Mouse (Mus musculus): ENCODE results near the gene Ccnd1.
"Not testable (repeated sequence)": the region's sequence is repeated elsewhere in the genome, so short reads cannot be mapped to it uniquely, and the experiment has no call there.

Ccnd1 gene

GRCm38 (mm10) chr7:144912897-144913296, 26.8 kb downstream of the Ccnd1 start:
- DNase-seq (ENCODE audit: inconsistent age in 2 of 2, low spot score in 1 of 2) = no peak

GRCm38 (mm10) chr7:144911121-144911520, 28.6 kb downstream of the Ccnd1 start:
- DNase-seq (ENCODE audit: inconsistent age in 2 of 2, low spot score in 1 of 2) = no peak

GRCm38 (mm10) chr7:144908705-144909104, 31.0 kb downstream of the Ccnd1 start:
- DNase-seq (ENCODE audit: inconsistent age in 2 of 2, low spot score in 1 of 2) = no peak

GRCm38 (mm10) chr7:144907793-144908192, 31.9 kb downstream of the Ccnd1 start:
- peak in 1 of 2 experiments; percentile 31 for DNase-seq (ENCODE audit: inconsistent age in 2 of 2, low spot score in 1 of 2)

- peak in 1 of 2 experiments; percentile 74 for DNase-seq (ENCODE audit: inconsistent age in 2 of 2, low spot score in 1 of 2)
Observed at GRCm38 (mm10) chr7:144906708-144907397, 32.9 kb downstream of the Ccnd1 start.

- DNase-seq (ENCODE audit: inconsistent age in 2 of 2, low spot score in 1 of 2) = not testable (repeated sequence)
Observed at GRCm38 (mm10) chr7:144905514-144905913, 34.2 kb downstream of the Ccnd1 start.

DNA sequence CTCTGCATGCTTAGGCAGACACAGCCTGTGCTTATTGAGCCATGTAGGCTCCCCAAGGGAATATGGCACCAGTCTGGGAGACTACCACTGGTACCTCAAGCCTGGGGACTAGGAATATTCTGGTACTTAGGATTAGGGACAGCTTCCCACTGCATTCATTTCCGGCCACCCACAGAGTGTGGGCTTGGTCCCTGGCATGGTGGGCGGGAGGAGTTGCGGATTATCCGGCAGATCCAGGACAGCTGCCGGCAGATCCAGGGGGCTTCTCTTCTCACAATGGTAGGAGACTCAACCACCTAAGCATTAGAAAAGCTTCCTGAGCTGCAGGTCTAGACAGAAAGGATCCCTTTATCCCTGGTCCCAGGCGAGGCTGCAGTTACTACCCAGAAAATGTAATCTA, 41.2 kb downstream of the Ccnd1 start:
- no peak for DNase-seq (ENCODE audit: inconsistent age in 2 of 2, low spot score in 1 of 2)

DNA sequence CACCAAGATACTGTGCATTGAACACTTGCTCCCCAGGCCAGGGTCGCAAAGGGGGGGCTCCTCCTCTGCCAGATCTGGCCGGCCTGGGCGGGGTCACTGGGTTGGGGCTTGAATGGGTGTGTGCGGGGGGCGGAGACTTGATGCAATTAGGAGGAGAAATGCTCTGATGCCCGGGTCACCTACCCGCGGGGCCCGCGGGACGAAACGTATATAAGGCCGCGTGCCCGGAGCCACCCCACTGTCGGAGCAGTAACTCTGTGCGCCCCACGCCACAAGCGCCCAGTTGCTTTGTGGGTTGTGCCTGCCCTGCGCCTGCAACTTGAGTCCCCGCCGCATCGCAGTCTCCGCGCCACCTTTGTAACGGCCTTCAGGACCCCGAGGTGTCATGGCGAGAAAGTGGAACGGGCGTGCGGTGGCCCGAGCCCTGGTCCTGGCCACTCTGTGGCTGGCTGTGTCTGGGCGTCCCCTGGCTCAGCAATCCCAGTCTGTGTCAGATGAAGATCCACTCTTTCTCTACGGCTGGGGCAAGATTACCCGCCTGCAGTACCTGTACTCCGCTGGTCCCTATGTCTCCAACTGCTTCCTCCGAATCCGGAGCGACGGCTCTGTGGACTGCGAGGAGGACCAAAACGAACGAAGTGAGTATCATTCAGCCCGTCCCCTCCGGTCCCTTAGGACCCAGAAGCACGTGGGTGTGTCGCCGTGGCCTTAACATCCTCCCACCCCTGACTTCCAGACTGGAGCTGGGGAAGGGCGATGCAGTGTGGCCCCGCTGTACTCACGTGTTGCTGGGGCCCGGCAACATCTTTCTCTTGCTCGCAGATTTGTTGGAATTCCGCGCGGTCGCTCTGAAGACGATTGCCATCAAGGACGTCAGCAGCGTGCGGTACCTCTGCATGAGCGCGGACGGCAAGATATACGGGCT, 43.2 kb downstream of the Ccnd1 start, which contains the start of gene Fgf15:
Fgf15 (plus strand) TSS at position 238 of the 925 bp plus-strand sequence.
- DNase-seq (ENCODE audit: inconsistent age in 2 of 2, low spot score in 1 of 2) = peak in 1 of 2 experiments; percentile 51

GRCm38 (mm10) chr7:144895305-144896111, 44.2 kb downstream of the Ccnd1 start:
- peak; percentile 77 to 92 for DNase-seq (ENCODE audit: inconsistent age in 2 of 2, low spot score in 1 of 2)

DNA sequence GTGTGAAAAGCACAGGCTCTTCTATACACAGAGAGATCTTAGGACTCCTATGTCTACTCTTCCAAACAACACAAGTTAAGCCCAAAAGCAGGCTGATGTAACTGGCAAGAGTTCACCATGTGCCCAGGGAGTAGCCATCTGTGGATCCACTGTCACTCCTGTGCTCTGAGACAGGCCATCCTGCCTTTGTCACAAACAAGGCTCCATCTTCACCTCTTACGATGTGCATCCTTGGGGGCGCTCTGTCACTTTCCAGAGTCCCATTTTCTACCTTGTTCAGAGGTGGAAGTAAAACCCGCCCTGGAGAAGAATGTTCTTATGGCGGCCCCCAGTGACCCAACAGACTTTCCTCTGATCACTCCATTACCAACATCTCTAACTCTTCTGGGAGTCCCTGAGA, 45.0 kb downstream of the Ccnd1 start:
- peak in 1 of 2 experiments; percentile 41 for DNase-seq (ENCODE audit: inconsistent age in 2 of 2, low spot score in 1 of 2)

- peak in 1 of 2 experiments; percentile 77 for DNase-seq (ENCODE audit: inconsistent age in 2 of 2, low spot score in 1 of 2)
Observed at GRCm38 (mm10) chr7:144894191-144894590, 45.5 kb downstream of the Ccnd1 start.

GRCm38 (mm10) chr7:144892322-144892721, 47.4 kb downstream of the Ccnd1 start:
- no peak for DNase-seq (ENCODE audit: inconsistent age in 2 of 2, low spot score in 1 of 2)

DNA sequence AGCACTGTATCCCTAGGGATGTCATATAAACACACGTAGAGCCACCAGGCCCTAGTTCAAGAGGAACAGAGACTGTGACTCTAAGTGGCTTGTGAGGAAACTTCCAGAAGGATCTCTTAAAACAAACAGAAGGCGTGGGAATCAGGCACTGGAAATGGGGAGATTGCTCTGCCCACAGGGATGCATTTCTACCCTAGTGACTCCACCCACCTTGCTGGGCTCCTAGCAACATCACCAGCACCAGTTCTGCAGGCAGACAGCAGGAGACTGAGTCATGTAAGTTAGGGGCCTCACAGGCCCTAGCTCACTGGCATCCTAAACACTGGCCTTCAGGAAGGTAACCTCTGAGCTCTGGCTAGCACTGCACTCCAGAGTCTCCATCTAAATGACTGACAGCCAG, 47.9 kb downstream of the Ccnd1 start:
- DNase-seq (ENCODE audit: inconsistent age in 2 of 2, low spot score in 1 of 2) = no peak

GRCm38 (mm10) chr7:144890661-144891060, 49.1 kb downstream of the Ccnd1 start:
- DNase-seq (ENCODE audit: inconsistent age in 2 of 2, low spot score in 1 of 2) = not testable (repeated sequence)

- peak; percentile 65 to 88 for DNase-seq (ENCODE audit: inconsistent age in 2 of 2, low spot score in 1 of 2)
Observed at GRCm38 (mm10) chr7:144888564-144889299, 51.0 kb downstream of the Ccnd1 start.

DNA sequence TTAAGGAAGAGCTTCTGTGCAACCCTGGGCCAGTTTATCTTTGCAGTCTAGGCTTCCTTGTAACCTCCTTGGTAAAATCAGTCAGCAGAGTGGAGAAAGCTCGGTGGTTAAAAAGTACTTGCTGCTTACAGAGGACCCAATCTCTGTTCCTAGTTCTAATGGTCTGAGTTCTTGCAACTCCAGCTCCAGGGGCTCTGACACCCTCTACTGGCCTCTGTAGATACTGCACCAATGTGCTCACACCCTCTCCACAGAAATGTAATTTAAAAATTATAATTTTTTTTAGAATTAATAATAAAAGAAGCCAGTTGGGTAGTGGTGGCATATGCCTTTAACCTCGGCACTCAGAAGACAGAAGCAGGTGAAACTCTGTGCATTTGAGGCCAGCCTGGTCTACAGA, 52.1 kb downstream of the Ccnd1 start:
- no peak for DNase-seq (ENCODE audit: inconsistent age in 2 of 2, low spot score in 1 of 2)

DNA sequence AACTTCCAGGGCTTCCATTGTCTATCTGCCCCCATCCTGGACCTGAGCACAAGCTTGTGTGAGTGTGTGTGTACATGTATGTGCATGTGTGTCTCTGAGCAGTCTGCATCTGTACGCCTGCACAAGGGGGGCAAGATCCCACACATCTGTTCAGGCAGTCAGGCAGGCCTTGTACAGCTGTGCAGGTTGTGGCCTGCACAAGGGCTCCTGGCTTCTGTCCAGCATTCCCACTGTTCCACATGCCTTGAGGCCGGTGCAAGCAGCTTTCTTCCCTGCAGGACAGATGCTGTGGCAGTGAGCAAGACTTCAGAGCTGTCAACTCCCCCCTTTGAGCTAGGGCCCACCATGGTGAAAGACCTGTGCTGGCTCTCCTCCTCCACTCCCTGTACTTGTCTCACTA, 56.6 kb downstream of the Ccnd1 start:
- no peak for DNase-seq (ENCODE audit: inconsistent age in 2 of 2, low spot score in 1 of 2)

All from adrenal gland, adult (tissue).